Mouse (Mus musculus): ENCODE measurements around the gene Dennd4b. TPM values are rescaled to one million over a fixed set of nuclear protein-coding genes. Genes with fewer than 3 reads are reported as not detected.
"Not testable (repeated sequence)": the region's sequence is repeated elsewhere in the genome, so short reads cannot be mapped to it uniquely, and the experiment has no call there.

Gene Dennd4b
- polyA plus RNA-seq, 1 experiment, result 6.6 TPM

DNA sequence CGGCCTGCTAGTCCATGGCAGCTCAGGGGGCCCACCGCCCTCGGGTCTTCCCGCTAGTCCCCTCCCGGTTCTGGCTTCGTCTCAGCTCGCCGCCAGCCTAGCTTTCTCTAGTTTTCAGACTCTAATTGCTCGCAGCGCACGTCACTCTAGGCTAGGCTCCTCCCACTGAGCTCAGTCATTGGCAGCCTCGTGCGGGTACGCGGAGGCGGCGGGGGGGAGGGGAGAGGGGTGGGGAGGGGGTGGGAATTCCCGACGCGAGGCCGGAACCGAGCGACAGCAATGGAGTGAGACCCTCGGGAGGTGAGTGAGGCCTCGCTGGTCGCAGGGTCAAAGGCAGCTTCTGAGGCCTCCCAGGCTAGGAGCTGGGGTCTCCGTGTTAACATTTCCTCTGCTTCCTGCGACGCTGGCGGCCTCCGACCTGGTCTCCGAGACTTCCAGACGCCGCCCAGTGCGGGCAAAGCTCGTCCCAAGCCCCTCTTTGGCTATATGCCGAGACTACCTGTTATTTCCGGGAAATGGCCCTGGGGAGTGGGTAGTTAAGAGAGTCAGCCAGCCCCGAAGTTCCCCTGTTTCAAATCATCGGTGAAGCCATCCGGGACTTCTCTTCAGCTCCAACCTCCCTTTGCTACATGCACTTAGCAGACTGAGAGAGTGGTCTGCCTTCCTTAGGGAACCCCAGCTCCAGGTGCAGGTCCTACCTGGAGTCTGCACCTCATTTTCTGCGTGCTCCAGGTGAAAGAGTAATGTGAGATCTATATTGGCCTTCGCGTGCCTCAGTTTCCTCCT is 16.8 kb upstream of the Dennd4b start, which contains the start of gene Slc39a1:
Gene Slc39a1 (plus strand): TSS at position 213 of the 786 bp plus-strand sequence.
- H3K27me3 ChIP-seq (ENCODE audit: control insufficient read depth, insufficient read depth, insufficient read length), result no peaks in the 10 kb centered on the region
- TF ChIP-seq POLR2A (IDR thresholded peaks at IDR 0.05; ENCODE audit: insufficient read length, low read depth), result peak; percentile 66
- no peak for TF ChIP-seq TCF12 (IDR thresholded peaks at IDR 0.05; ENCODE audit: insufficient read depth, poor library complexity, severe bottlenecking)
- no peak for TF ChIP-seq CEBPB (IDR thresholded peaks at IDR 0.05; ENCODE audit: insufficient read depth, poor library complexity, severe bottlenecking)
- TF ChIP-seq POLR2AphosphoS2 (IDR thresholded peaks at IDR 0.05; ENCODE audit: insufficient read length, low read depth), result peak; percentile 70

DNA sequence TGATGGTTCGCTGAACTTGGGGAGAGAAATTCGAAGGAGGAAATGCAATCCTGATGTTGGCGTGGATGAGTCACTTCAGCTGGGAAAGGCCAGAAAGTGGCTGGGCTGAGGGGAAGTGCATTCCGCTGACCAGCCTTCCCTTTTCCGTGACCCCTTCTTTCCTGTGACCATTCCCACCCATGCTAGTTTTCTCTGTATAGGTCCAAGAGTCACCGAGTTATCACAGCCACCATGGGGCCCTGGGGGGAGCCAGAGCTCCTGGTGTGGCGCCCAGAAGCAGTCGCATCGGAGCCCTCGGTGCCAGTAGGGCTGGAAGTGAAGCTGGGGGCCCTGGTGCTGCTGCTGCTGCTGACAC is 16.3 kb upstream of the Dennd4b start:
- Histone ChIP-seq H3K4me3 (peak overlapping the region; percentile 85), H3K4me2 (ENCODE audit: low read depth) (peak overlapping the region; percentile 73), H3K36me3 (ENCODE audit: control insufficient read depth, insufficient read depth) (peaks cover 9% of the 10 kb centered on the region), H3K79me2 (ENCODE audit: control insufficient read depth, insufficient read depth) (peaks cover 13% of the 10 kb centered on the region), H3ac (ENCODE audit: control insufficient read depth, insufficient read length) (peak overlapping the region; percentile 7), H3K27me3 (ENCODE audit: control insufficient read depth, insufficient read depth, insufficient read length) (no peaks in the 10 kb centered on the region)
- no peak for TF ChIP-seq CEBPB (IDR thresholded peaks at IDR 0.05; ENCODE audit: insufficient read depth, poor library complexity, severe bottlenecking)
- peak; percentile 15 for TF ChIP-seq POLR2AphosphoS2 (IDR thresholded peaks at IDR 0.05; ENCODE audit: insufficient read length, low read depth)

More for the DNA sequence above, 16.8 kb upstream of the Dennd4b start, which contains the start of gene Slc39a1:
- Histone ChIP-seq H3K36me3 (ENCODE audit: control insufficient read depth, insufficient read depth) (peaks cover 9% of the 10 kb centered on the region), H3K4me2 (ENCODE audit: low read depth) (peak within 1 kb of the TSS; percentile 79), H3K79me2 (ENCODE audit: control insufficient read depth, insufficient read depth) (peaks cover 13% of the 10 kb centered on the region), H3K4me3 (peak within 1 kb of the TSS; percentile 85), H3ac (ENCODE audit: control insufficient read depth, insufficient read length) (peak within 1 kb of the TSS; percentile 7)

DNA sequence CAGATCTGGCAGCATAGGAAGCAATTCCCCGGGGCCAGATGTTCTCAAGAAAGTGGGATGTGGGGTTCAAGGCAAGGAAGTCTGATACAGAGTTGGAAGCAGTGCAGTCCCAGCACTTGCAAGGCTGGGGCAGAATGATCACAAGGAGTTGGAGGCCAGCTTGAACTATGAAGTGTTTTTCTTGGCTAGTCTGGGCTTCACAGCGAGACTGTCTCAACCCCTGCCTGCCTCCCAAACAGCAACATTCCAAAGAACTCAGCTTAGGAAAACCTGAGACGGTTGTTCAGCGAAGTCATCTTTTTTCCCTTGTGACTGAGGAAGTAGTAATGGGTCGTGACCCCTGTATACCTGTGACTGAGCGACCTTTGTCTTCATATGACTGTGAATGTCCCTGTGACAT is 14.2 kb upstream of the Dennd4b start:
- H3ac ChIP-seq (ENCODE audit: control insufficient read depth, insufficient read length), result no peak overlapping the region
- no peak for TF ChIP-seq SRF (IDR thresholded peaks at IDR 0.05; ENCODE audit: control insufficient read depth, insufficient read length, low read depth)
- TF ChIP-seq MYOG (IDR thresholded peaks at IDR 0.05; ENCODE audit: control insufficient read depth in 1 of 3, insufficient read depth in 1 of 3, insufficient read length in 2 of 3, low read depth in 2 of 3), result no peak
- no peak for TF ChIP-seq TCF3 (IDR thresholded peaks at IDR 0.05; ENCODE audit: insufficient read length, low read depth)
- TF ChIP-seq USF1 (IDR thresholded peaks at IDR 0.05; ENCODE audit: low read depth), result no peak
- TF ChIP-seq TCF12 (IDR thresholded peaks at IDR 0.05; ENCODE audit: insufficient read depth, poor library complexity, severe bottlenecking), result no peak
- TF ChIP-seq REST (IDR thresholded peaks at IDR 0.05; ENCODE audit: insufficient read depth, insufficient read length), result no peak
- H3K79me2 ChIP-seq (ENCODE audit: control insufficient read depth, insufficient read depth), result peaks cover 26% of the 10 kb centered on the region
- no peaks in the 10 kb centered on the region for H3K27me3 ChIP-seq (ENCODE audit: control insufficient read depth, insufficient read depth, insufficient read length)
- H3K4me2 ChIP-seq (ENCODE audit: low read depth), result no peak overlapping the region
- peaks cover 9% of the 10 kb centered on the region for H3K36me3 ChIP-seq (ENCODE audit: control insufficient read depth, insufficient read depth)
- no peak overlapping the region for H3K4me3 ChIP-seq

DNA sequence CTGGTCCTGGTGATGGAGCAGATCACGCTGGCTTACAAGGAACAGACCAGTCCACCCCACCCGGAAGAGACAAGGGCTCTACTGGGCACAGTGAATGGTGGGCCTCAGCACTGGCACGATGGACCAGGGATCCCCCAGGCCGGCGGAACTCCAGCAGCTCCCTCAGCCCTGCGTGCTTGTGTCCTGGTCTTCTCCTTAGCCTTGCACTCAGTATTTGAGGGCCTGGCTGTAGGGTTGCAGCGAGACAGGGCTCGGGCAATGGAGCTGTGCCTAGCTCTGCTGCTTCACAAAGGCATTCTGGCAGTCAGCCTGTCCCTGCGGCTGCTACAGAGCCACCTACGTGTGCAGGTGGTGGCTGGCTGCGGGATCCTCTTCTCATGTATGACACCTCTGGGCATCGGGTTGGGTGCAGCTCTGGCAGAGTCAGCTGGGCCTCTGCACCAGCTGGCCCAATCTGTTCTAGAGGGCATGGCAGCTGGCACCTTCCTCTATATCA is 13.2 kb upstream of the Dennd4b start:
- not testable (repeated sequence) for H3K27me3 ChIP-seq (ENCODE audit: control insufficient read depth, insufficient read depth, insufficient read length); H3K4me3 ChIP-seq; H3K4me2 ChIP-seq (ENCODE audit: low read depth); H3ac ChIP-seq (ENCODE audit: control insufficient read depth, insufficient read length); H3K36me3 ChIP-seq (ENCODE audit: control insufficient read depth, insufficient read depth)
- peaks cover 36% of the 10 kb centered on the region for H3K79me2 ChIP-seq (ENCODE audit: control insufficient read depth, insufficient read depth)

DNA sequence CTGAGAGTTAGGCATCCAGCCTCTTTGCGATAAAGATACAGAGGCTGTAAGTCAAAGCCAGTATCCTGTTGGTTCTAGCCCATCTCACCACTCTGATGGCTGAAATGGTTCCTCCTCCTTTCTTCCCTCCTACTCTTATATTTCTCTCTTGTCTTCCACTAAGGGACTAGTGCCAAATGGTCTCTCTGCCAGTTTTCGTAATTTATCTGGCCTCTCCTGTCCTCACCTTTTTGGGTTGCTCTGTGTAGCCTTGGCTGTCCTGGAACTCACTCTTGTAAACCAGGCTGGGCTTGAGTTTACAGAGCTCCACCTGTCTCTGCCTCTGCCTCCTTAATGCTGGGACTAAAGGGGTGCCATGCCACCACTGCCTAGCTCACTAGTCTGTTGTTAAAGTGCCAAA is 12.3 kb upstream of the Dennd4b start:
- H3K4me2 ChIP-seq (ENCODE audit: low read depth); H3K4me3 ChIP-seq; H3ac ChIP-seq (ENCODE audit: control insufficient read depth, insufficient read length); H3K27me3 ChIP-seq (ENCODE audit: control insufficient read depth, insufficient read depth, insufficient read length): not testable (repeated sequence)
- peaks cover 13% of the 10 kb centered on the region for H3K36me3 ChIP-seq (ENCODE audit: control insufficient read depth, insufficient read depth)
- peaks cover 42% of the 10 kb centered on the region for H3K79me2 ChIP-seq (ENCODE audit: control insufficient read depth, insufficient read depth)

DNA sequence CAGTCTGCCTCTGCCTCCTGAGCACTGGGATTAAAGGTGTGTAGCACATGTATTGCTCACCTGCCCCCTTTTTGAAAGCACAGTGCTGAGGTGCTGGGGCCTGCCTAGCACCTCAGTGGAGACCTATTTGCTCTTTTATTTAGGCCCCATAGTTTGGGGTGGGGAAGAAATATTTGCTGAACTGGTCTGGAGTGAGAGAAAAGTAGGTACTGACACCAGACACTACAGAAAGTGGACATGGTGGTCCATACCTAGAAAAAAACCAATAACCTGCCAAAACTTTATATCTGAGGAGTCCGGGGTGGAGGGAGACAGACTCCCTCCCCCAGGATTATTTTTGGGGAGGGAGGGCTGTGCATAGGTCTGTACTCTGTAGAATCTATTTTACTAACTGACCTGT is 11.8 kb upstream of the Dennd4b start:
- peak overlapping the region; percentile 83 for H3K4me3 ChIP-seq
- not testable (repeated sequence) for H3K27me3 ChIP-seq (ENCODE audit: control insufficient read depth, insufficient read depth, insufficient read length); H3ac ChIP-seq (ENCODE audit: control insufficient read depth, insufficient read length)
- H3K79me2 ChIP-seq (ENCODE audit: control insufficient read depth, insufficient read depth), result peaks cover 46% of the 10 kb centered on the region
- peak overlapping the region; percentile 65 for H3K4me2 ChIP-seq (ENCODE audit: low read depth)
- peaks cover 15% of the 10 kb centered on the region for H3K36me3 ChIP-seq (ENCODE audit: control insufficient read depth, insufficient read depth)

Data from myocyte (in vitro differentiated cells).